Mouse (Mus musculus) embryonic facial prominence, embryonic 12.5 days (tissue): ENCODE data around the gene Amh. TPM values are rescaled to one million over a fixed set of nuclear protein-coding genes. Genes with fewer than 3 reads are reported as not detected.
"Not testable (repeated sequence)": the region's sequence is repeated elsewhere in the genome, so short reads cannot be mapped to it uniquely, and the experiment has no call there.

ENCODE experiments used
- ATAC-seq: fragments of 200-750 bp; cut with Nextera tagmentation; 2 replicates; pipeline ENCODE4 v1.8.0; 2017; ENCODE audit not compliant: insufficient number of reproducible peaks, insufficient read depth, low FRiP score, low TSS enrichment
- H3K27ac ChIP-seq: fragments of 300-500 bp; sonication (generic); 2 replicates; pipeline ENCODE4 v1.5.1; 2016; ENCODE audit warnings: mild to moderate bottlenecking
- H3K27me3 ChIP-seq: fragments of 300-500 bp; sonication (generic); 2 replicates; pipeline ENCODE4 v1.6.1; 2016; ENCODE audit warnings: mild to moderate bottlenecking, moderate library complexity
- H3K36me3 ChIP-seq: fragments of 300-500 bp; sonication (generic); 2 replicates; pipeline ENCODE4 v1.6.1; 2016; ENCODE audit warnings: mild to moderate bottlenecking
- H3K4me1 ChIP-seq: fragments of 300-500 bp; sonication (generic); 2 replicates; pipeline ENCODE4 v1.6.1; 2016
- H3K4me2 ChIP-seq: fragments of 300-500 bp; sonication (generic); replicated peaks from 2 replicates; pipeline ENCODE4 v1.6.1; 2016; ENCODE audit warnings: mild to moderate bottlenecking, moderate library complexity
- H3K4me3 ChIP-seq: fragments of 300-500 bp; sonication (generic); 2 replicates; pipeline ENCODE4 v1.5.1; 2016; ENCODE audit warnings: mild to moderate bottlenecking
- H3K9ac ChIP-seq: fragments of 300-500 bp; sonication (generic); 2 replicates; pipeline ENCODE4 v1.6.1; 2016; ENCODE audit warnings: mild to moderate bottlenecking, moderate library complexity
- H3K9me3 ChIP-seq: fragments of 300-500 bp; sonication (generic); 2 replicates; pipeline ENCODE4 v1.6.1; 2016; ENCODE audit warnings: mild to moderate bottlenecking, moderate library complexity
- WGBS: fragments of 180-500 bp; shearing (Covaris S2); methylation state at CpG from one replicate; pipeline ENCODE4 v1.1.7; 2016; 5-methylcytosine and 5-hydroxymethylcytosine counted together
- polyA plus RNA-seq: library from polyadenylated mRNA; unstranded; fragments of >200 nt; fragmentation: Nextera tagmentation; extraction: Ambion mirVana; gene quantifications from 2 replicates; pipeline ENCODE4 v1.2.1, GENCODE M21; 2016

The Amh gene
- polyA plus RNA-seq, 1 experiment from 2014 or later: not detected

GRCm38 (mm10) chr10:80808985-80809632 is 4.1 kb downstream of the Amh start:
- H3K9ac ChIP-seq: peak overlapping the region; percentile 41; the same call in 1 of the 2 replicates
- peaks cover 52% of the 10 kb centered on the region for H3K27me3 ChIP-seq
- H3K36me3 ChIP-seq: peaks cover 15% of the 10 kb centered on the region
- no peaks in the 10 kb centered on the region for H3K9me3 ChIP-seq
- ATAC-seq: no peak
- peaks cover 39% of the 10 kb centered on the region for H3K4me1 ChIP-seq
- 9% methylated on average over 18 of the region's 18 CpGs for WGBS
- H3K4me2 ChIP-seq: peak overlapping the region; percentile 97
- no peak overlapping the region for H3K27ac ChIP-seq
- 0 out of 2 replicates have a peak overlapping the region, but pooled peaks have one; percentile 15 for H3K4me3 ChIP-seq

- no peak overlapping the region for H3K27ac ChIP-seq
- peaks cover 39% of the 10 kb centered on the region for H3K4me1 ChIP-seq
- H3K9me3 ChIP-seq: no peaks in the 10 kb centered on the region
- no peak for ATAC-seq
- peaks cover 5% of the 10 kb centered on the region; the same call in 1 of the 2 replicates for H3K36me3 ChIP-seq
- no peak overlapping the region for H3K4me3 ChIP-seq
- H3K4me2 ChIP-seq: peak overlapping the region; percentile 25
- peaks cover 49% of the 10 kb centered on the region for H3K27me3 ChIP-seq
- peak overlapping the region; percentile 19; the same call in 1 of the 2 replicates for H3K9ac ChIP-seq
- WGBS: 10% methylated on average over 20 of the region's 20 CpGs
These were observed 5.0 kb downstream of the Amh start for GRCm38 (mm10) chr10:80810084-80810483.

- Histone ChIP-seq H3K27me3 (peaks cover 36% of the 10 kb centered on the region), H3K4me2 (no peak overlapping the region), H3K4me3 (no peak overlapping the region), H3K9me3 (no peaks in the 10 kb centered on the region), H3K27ac (no peak overlapping the region), H3K4me1 (peaks cover 23% of the 10 kb centered on the region), H3K36me3 (no peaks in the 10 kb centered on the region), H3K9ac (no peak overlapping the region)
- no peak for ATAC-seq
- WGBS: 64% methylated on average over 5 of the region's 5 CpGs
These were observed 7.5 kb downstream of the Amh start for GRCm38 (mm10) chr10:80812391-80813041.

- no peak within 1 kb of the TSS for H3K27ac ChIP-seq
These were observed 8.3 kb downstream of the Amh start, which contains the start of gene Jsrp1 for GRCm38 (mm10) chr10:80813366-80813765. TSS of gene Jsrp1 (minus strand) at chr10:80813498.

GRCm38 (mm10) chr10:80814800-80815199 is 9.8 kb downstream of the Amh start:
- Histone ChIP-seq H3K9ac (no peak overlapping the region), H3K27ac (no peak overlapping the region), H3K27me3 (peaks cover 17% of the 10 kb centered on the region; the same call in 1 of the 2 replicates), H3K4me2 (no peak overlapping the region), H3K4me1 (peaks cover 4% of the 10 kb centered on the region), H3K9me3 (no peaks in the 10 kb centered on the region), H3K4me3 (no peak overlapping the region), H3K36me3 (no peaks in the 10 kb centered on the region)
- WGBS: 68% methylated on average over 7 of the region's 7 CpGs
- no peak for ATAC-seq

More at GRCm38 (mm10) chr10:80813366-80813765, 8.3 kb downstream of the Amh start, which contains the start of gene Jsrp1:
- H3K9ac ChIP-seq: no peak within 1 kb of the TSS
- no peaks in the 10 kb centered on the region for H3K9me3 ChIP-seq
- no peaks in the 10 kb centered on the region for H3K36me3 ChIP-seq
- peaks cover 14% of the 10 kb centered on the region for H3K4me1 ChIP-seq
- ATAC-seq: no peak
- H3K4me3 ChIP-seq: no peak within 1 kb of the TSS
- peaks cover 30% of the 10 kb centered on the region for H3K27me3 ChIP-seq
- H3K4me2 ChIP-seq: no peak within 1 kb of the TSS
- WGBS: 82% methylated on average over 4 of the region's 4 CpGs

GRCm38 (mm10) chr10:80816303-80816702 is 11.3 kb downstream of the Amh start:
- H3K4me1 ChIP-seq, H3K27ac ChIP-seq, H3K9me3 ChIP-seq, H3K27me3 ChIP-seq, H3K9ac ChIP-seq, H3K4me2 ChIP-seq, H3K36me3 ChIP-seq, ATAC-seq, H3K4me3 ChIP-seq: not testable (repeated sequence)
- WGBS: 89% methylated on average over 3 of the region's 3 CpGs

GRCm38 (mm10) chr10:80817164-80817563 is 12.1 kb downstream of the Amh start:
- Histone ChIP-seq H3K9me3 (no peaks in the 10 kb centered on the region), H3K36me3 (no peaks in the 10 kb centered on the region), H3K27me3 (0 out of 2 replicates have a peak, but pooled peaks cover 5% of the 10 kb centered on the region), H3K9ac (no peak overlapping the region), H3K4me1 (no peaks in the 10 kb centered on the region), H3K27ac (no peak overlapping the region), H3K4me2 (no peak overlapping the region), H3K4me3 (no peak overlapping the region)
- 75% methylated on average over 2 of the region's 2 CpGs for WGBS
- ATAC-seq: no peak

- H3K9me3 ChIP-seq, H3K36me3 ChIP-seq: not testable (repeated sequence)
These were observed 12.9 kb downstream of the Amh start for GRCm38 (mm10) chr10:80817955-80818354.

GRCm38 (mm10) chr10:80818599-80819281 is 13.7 kb downstream of the Amh start:
- no peak for ATAC-seq

More at GRCm38 (mm10) chr10:80817955-80818354, 12.9 kb downstream of the Amh start:
- not testable (repeated sequence) for H3K9ac ChIP-seq, H3K4me2 ChIP-seq, H3K27me3 ChIP-seq, H3K4me3 ChIP-seq, ATAC-seq, H3K27ac ChIP-seq, H3K4me1 ChIP-seq
- 78% methylated on average over 7 of the region's 7 CpGs for WGBS

GRCm38 (mm10) chr10:80819406-80819805 is 14.4 kb downstream of the Amh start:
- ATAC-seq: no peak
- 46% methylated on average over 3 of the region's 3 CpGs for WGBS
- Histone ChIP-seq H3K4me1 (no peaks in the 10 kb centered on the region), H3K4me3 (no peak overlapping the region), H3K9ac (no peak overlapping the region), H3K27me3 (no peaks in the 10 kb centered on the region), H3K36me3 (no peaks in the 10 kb centered on the region), H3K4me2 (no peak overlapping the region), H3K9me3 (no peaks in the 10 kb centered on the region), H3K27ac (no peak overlapping the region)

More at GRCm38 (mm10) chr10:80818599-80819281, 13.7 kb downstream of the Amh start:
- no peak overlapping the region for H3K4me2 ChIP-seq
- H3K27me3 ChIP-seq: no peaks in the 10 kb centered on the region
- no peaks in the 10 kb centered on the region for H3K9me3 ChIP-seq
- no peak overlapping the region for H3K9ac ChIP-seq
- H3K36me3 ChIP-seq: no peaks in the 10 kb centered on the region
- H3K27ac ChIP-seq: no peak overlapping the region
- no peaks in the 10 kb centered on the region for H3K4me1 ChIP-seq
- 64% methylated on average over 6 of the region's 6 CpGs for WGBS
- H3K4me3 ChIP-seq: no peak overlapping the region

GRCm38 (mm10) chr10:80821991-80822390 is 16.9 kb downstream of the Amh start:
- 43% methylated on average over 2 of the region's 2 CpGs for WGBS
- Histone ChIP-seq H3K27me3 (no peaks in the 10 kb centered on the region), H3K9ac (no peak overlapping the region), H3K36me3 (no peaks in the 10 kb centered on the region), H3K4me2 (no peak overlapping the region), H3K4me1 (no peaks in the 10 kb centered on the region), H3K27ac (no peak overlapping the region), H3K4me3 (no peak overlapping the region), H3K9me3 (no peaks in the 10 kb centered on the region)
- ATAC-seq: no peak
